Mouse (Mus musculus): ENCODE data around the gene Dync1li2.

The Dync1li2 gene

GRCm38 (mm10) chr8:104442299-104443124, at the start of gene Dync1li2:
Gene Dync1li2 (minus strand): TSS chr8:104443047.
- in situ Hi-C loops (cut with MboI, MseI), result loop anchor here (5.0 to 10.0 kb wide), 2 partner anchors 100 to 198 kb away; partner anchors contain the start of gene Tk2

- in situ Hi-C loops (cut with MboI, MseI), result loop anchor here (25.0 kb wide), 1 partner anchor 1117 kb away; no protein-coding TSS in a partner anchor
Measured at GRCm38 (mm10) chr8:104479091-104479490, 36.2 kb upstream of the Dync1li2 start.

GRCm38 (mm10) chr8:104472465-104472864, 29.6 kb upstream of the Dync1li2 start:
- in situ Hi-C loops (cut with MboI, MseI), result no loop called here

GRCm38 (mm10) chr8:104467463-104467862, 24.6 kb upstream of the Dync1li2 start:
- in situ Hi-C loops (cut with MboI, MseI), result no loop called here

GRCm38 (mm10) chr8:104452177-104452576, 9.3 kb upstream of the Dync1li2 start:
- in situ Hi-C loops (cut with MboI, MseI), result no loop called here

- in situ Hi-C loops (cut with MboI, MseI), result loop anchor here (10.0 kb wide), 1 partner anchor 204 kb away; the partner anchor contains the start of gene Tk2
Measured at GRCm38 (mm10) chr8:104448796-104449195, 5.9 kb upstream of the Dync1li2 start.

GRCm38 (mm10) chr8:104446016-104446415, 3.2 kb upstream of the Dync1li2 start:
- in situ Hi-C loops (cut with MboI, MseI), result loop anchor here (10.0 kb wide), 1 partner anchor 201 kb away; the partner anchor contains the start of gene Tk2

- in situ Hi-C loops (cut with MboI, MseI), result loop anchor here (10.0 kb wide), 1 partner anchor 200 kb away; the partner anchor contains the start of gene Tk2
Measured at GRCm38 (mm10) chr8:104445248-104445647, 2.4 kb upstream of the Dync1li2 start.

- in situ Hi-C loops (cut with MboI, MseI), result loop anchor here (5.0 to 10.0 kb wide), 2 partner anchors 101 to 198 kb away; partner anchors contain the start of gene Tk2
Measured at GRCm38 (mm10) chr8:104443125-104443679, 355 bp upstream of the Dync1li2 start.

GRCm38 (mm10) chr8:104441613-104442012, 1.2 kb downstream of the Dync1li2 start:
- in situ Hi-C loops (cut with MboI, MseI), result loop anchor here (5.0 to 10.0 kb wide), 2 partner anchors 99 to 197 kb away; partner anchors contain the start of gene Tk2

- in situ Hi-C loops (cut with MboI, MseI), result no loop called here
Measured at GRCm38 (mm10) chr8:104439461-104439860, 3.4 kb downstream of the Dync1li2 start.

GRCm38 (mm10) chr8:104437494-104438135, 5.2 kb downstream of the Dync1li2 start:
- in situ Hi-C loops (cut with MboI, MseI), result no loop called here

- in situ Hi-C loops (cut with MboI, MseI), result no loop called here
Measured at GRCm38 (mm10) chr8:104436591-104436990, 6.3 kb downstream of the Dync1li2 start.

GRCm38 (mm10) chr8:104436038-104436437, 6.8 kb downstream of the Dync1li2 start:
- in situ Hi-C loops (cut with MboI, MseI), result no loop called here

- in situ Hi-C loops (cut with MboI, MseI), result no loop called here
Measured at GRCm38 (mm10) chr8:104434826-104435354, 8.0 kb downstream of the Dync1li2 start.

GRCm38 (mm10) chr8:104434275-104434674, 8.6 kb downstream of the Dync1li2 start:
- in situ Hi-C loops (cut with MboI, MseI), result no loop called here

GRCm38 (mm10) chr8:104433191-104433842, 9.5 kb downstream of the Dync1li2 start:
- in situ Hi-C loops (cut with MboI, MseI), result no loop called here

GRCm38 (mm10) chr8:104432656-104433055, 10.2 kb downstream of the Dync1li2 start:
- in situ Hi-C loops (cut with MboI, MseI), result no loop called here

- in situ Hi-C loops (cut with MboI, MseI), result no loop called here
Measured at GRCm38 (mm10) chr8:104430230-104430629, 12.6 kb downstream of the Dync1li2 start.

- in situ Hi-C loops (cut with MboI, MseI), result no loop called here
Measured at GRCm38 (mm10) chr8:104427703-104428102, 15.1 kb downstream of the Dync1li2 start.

GRCm38 (mm10) chr8:104422313-104422712, 20.5 kb downstream of the Dync1li2 start:
- in situ Hi-C loops (cut with MboI, MseI), result no loop called here

Data from regulatory T cell (primary cell).